Mouse (Mus musculus) gonadal fat pad, adult 2 months (tissue): ENCODE measurements at regions not wholly inside any gene's neighbourhood (a gene's known extent, or its start where the extent isn't known, plus 50 kb on each side); places are given as distances from the start of the nearest gene placed in this dataset.

ENCODE experiments used
- DNase-seq: peaks from one replicate; pipeline ENCODE4 v3.0.0-alpha.2; 2012; ENCODE audit warnings: low read depth

DNA sequence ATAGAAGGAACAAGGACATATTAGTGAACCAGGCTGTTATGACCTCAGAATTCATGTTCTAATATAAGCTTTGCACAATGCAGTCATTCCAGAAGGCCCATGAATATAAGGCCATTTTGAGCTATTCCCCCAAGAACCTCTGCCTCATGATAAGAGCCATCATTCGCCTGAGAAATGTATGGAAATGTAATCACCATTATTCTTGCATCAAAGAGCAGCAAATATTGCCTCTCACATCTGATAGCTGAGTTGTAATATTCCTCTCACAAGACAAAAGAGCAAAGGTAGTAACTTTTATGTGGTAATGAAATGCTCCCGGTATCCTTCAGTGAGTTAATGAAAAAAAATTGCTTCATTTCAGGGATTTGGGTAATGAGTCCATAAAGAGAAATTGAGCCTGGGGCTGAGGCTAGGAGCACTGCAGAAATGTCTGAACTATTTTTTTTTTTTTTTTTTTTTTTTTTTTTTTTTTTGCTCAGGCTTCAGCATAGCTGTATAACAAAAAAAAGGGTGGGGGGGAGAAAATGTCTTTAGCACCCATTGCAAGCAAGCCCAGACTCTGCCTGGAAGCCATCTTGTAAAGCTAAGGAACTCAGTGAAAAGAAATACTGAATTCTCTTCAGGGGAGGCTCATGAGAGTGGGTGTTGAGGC, 210.4 kb upstream of the Atp2b1 start:
- no peak for DNase-seq

- no peak for DNase-seq
Observed at GRCm38 (mm10) chr10:98704559-98704958, 209.6 kb upstream of the Atp2b1 start.

DNA sequence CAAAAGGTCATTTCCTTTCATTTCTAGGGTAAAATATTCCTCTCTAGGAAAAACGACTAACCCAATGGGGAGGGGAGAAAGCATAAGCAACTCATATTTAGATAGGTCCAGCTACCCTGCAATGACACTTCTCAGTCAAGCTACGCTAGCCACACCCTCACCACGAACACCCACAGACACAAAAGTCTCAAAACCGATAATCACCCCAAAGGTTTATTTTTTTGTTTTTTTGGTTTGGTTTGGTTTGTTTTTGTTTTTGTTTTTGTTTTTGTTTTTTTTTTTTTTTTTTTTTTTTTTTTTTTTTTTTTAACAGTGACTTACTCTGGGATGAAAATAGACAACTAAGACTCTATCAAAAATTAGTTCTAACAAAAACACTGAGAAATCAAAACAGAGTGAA, 196.3 kb upstream of the Atp2b1 start:
- DNase-seq: no peak

GRCm38 (mm10) chr10:98718706-98719105, 195.5 kb upstream of the Atp2b1 start:
- DNase-seq: no peak

DNA sequence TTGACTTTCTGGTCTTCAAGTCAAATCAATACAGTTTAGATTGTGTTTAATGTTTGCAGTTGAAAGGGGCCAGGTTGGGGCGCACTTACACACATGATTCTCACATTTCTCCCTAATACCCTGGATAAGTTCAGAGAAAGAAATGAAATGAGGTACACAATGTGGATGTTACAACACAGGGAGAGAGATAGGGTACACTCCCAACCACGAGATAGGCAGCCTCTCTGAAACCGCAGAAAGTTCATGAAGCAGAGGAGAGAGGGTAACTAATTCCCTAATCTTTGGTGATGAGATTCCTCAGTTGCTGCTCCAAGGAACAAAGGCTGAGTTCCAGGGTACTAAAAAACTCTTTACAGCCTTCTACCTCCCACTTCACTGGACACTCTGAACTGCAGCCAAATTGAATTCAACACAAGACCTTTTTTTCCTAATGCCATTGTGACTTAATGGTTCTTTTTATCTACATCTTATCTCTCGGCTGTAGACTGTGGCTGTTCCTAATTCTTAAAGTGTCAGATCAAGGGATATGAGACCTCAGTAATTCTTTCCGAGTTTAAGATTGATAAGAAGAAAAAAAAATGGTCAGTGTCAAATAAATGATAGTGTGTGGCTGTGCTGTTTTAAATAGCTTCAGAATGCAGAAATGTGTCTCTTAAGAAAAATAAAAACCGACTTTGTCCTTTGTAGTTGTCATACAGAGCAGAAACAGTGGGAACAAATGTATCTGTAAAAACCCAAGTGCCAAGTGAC, 193.8 kb upstream of the Atp2b1 start:
- no peak for DNase-seq

- DNase-seq: no peak
Observed at GRCm38 (mm10) chr10:98725110-98725509, 189.1 kb upstream of the Atp2b1 start.

GRCm38 (mm10) chr10:98727130-98727529, 187.1 kb upstream of the Atp2b1 start:
- no peak for DNase-seq

GRCm38 (mm10) chr10:98728396-98729030, 185.7 kb upstream of the Atp2b1 start:
- no peak for DNase-seq

DNA sequence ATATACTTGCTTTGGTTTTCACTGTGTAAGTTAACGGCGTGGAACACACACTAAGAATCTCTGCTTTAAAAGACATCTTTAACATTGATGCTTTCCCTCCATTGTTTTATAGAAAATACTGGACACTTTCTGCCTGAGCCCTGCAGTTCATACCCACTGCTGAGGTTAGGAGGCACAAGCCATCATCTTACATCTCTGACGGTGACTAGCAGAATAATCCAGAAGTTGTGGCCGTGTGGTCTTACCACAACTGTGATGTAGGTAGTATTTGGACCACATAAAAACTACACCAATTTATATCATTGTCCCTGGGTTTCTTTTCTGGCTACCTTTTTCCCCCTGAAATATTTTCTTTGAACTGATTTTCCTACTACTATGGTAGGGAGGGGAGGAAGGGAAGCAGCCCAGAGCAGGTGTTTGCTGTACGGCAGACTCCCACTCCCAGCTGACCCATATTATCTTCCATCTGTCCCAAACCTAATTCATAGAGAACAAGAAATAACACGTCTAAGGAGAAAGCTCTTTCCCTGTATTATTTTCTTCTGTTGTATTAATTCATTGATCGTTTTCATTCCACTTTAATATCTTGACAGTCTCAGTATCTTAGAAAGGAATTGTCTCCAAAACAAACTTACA, 180.1 kb upstream of the Atp2b1 start:
- no peak for DNase-seq

GRCm38 (mm10) chr10:98740507-98741147, 173.6 kb upstream of the Atp2b1 start:
- no peak for DNase-seq

DNA sequence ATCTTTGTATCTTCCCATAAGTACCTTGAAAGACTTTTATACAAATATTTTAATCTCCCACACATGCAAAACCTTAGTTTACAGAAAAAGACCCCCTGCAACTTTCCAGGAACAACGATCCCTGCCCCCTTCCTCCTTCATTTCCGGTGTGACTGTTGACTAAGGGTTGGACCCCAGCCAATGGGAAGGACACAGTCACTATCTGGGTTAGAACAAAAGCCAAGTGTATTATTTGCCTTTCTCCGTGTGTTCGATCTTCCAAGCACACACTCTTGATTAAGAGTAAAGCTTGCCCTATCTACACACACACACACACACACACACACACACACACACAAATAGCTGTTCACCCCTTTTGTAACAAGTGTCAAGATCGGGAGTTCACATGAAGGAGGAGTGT, 172.8 kb upstream of the Atp2b1 start:
- DNase-seq: no peak

DNA sequence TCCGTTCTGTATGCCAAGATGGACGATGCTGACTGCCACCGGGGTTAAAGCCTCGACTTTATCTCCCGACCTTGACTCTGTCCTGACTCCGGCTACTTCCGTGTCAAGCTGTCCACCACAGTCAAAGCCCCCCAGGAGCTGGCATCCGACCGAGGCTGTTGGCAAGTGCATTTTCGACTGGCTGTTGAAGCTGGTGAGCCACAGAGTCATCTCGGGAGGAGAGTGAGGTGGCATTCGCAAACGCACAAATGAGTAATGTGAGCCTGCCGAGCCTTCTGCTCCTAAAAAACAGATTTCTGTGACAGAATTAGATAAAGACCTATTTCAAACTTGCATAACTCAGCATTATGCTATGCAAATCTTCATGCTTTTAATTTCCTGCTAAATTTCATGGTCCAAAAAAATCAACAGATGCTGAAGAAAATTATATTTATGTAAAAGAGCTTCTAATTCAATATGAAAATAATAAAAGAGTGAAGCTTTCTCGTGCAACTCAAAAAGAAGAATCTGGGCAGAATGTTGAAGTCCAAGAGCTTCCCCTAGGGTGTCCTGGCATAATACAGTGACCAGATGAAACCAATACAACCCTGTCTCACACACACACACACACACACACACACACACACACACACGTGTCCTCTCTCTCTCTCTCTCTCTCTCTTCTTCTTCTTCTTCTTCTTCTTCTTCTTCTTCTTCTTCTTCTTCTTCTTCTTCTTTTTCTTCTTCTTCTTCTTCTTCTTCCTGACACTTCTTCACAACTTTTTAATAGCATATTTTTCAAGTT, 171.2 kb upstream of the Atp2b1 start:
- no peak for DNase-seq

GRCm38 (mm10) chr10:98744246-98744645, 170.0 kb upstream of the Atp2b1 start:
- no peak for DNase-seq

- DNase-seq: no peak
Observed at GRCm38 (mm10) chr10:98744662-98745061, 169.5 kb upstream of the Atp2b1 start.

DNA sequence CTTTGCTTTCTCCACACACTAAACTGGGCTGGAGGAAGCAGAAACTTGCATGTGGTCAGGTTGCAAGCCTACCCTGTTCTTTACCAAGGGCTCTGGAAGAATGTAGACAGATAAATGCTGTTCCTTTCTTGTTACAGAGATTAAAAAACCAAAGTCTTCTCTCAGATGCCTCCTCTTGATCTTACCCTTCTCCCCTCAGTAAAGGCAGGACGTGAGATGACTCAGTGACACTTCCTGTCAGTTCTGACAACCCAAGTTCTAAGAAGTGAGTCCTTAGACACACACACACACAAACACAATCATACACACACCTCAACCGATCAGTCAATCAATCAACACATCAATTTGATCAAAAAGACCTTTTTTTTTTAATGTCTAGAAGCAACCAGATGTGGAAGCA, 168.8 kb upstream of the Atp2b1 start:
- DNase-seq: no peak

DNA sequence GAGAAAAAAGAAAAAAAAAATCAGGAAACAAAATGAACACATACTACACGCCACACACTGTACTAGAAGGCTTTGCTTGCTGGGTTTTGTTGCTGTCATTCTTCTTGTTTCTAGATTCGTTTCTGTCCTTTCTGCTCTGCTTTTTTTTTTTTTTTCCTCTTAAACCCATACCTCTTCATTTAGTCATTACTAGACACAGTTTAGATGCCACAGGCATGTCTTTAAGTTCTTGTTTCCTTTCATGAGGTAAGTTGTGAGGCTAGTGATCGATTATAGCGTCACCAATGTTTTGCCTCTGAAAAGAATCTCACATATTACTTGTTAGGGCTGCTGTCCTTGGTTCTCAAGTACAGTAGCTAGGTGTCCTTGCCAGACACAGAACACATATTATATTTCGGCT, 168.3 kb upstream of the Atp2b1 start:
- DNase-seq: no peak

- no peak for DNase-seq
Observed at GRCm38 (mm10) chr10:98748856-98749583, 165.2 kb upstream of the Atp2b1 start.

- DNase-seq: no peak
Observed at GRCm38 (mm10) chr10:98749584-98749947, 164.6 kb upstream of the Atp2b1 start.

GRCm38 (mm10) chr10:98751376-98752058, 162.7 kb upstream of the Atp2b1 start:
- DNase-seq: no peak

- no peak for DNase-seq
Observed at GRCm38 (mm10) chr10:98761080-98761479, 153.1 kb upstream of the Atp2b1 start.
